Mouse (Mus musculus) liver, adult 2 months (tissue): ENCODE results near the gene 1700028P14Rik. TPM values are rescaled to one million over a fixed set of nuclear protein-coding genes. Genes with fewer than 3 reads are reported as not detected.

Source experiments
- DNase-seq: peaks from one replicate; pipeline ENCODE4 v3.0.0-alpha.2; 2011; ENCODE audit warnings: low read depth, low spot score; ENCODE audit errors: extremely low read depth
- H3K27ac ChIP-seq: fragments of 200-500 bp; replicated peaks from 2 replicates; pipeline ENCODE4 v1.5.1; 2012; ENCODE audit warnings: low read depth, mild to moderate bottlenecking, control low read depth, inconsistent platforms, low read length; ENCODE audit not compliant: insufficient read depth
- H3K27me3 ChIP-seq: fragments of 200-500 bp; 2 replicates; pipeline ENCODE4 v1.6.1; 2012; ENCODE audit warnings: mild to moderate bottlenecking, moderate library complexity, low read length, inconsistent platforms; ENCODE audit not compliant: control insufficient read depth, insufficient read depth
- H3K36me3 ChIP-seq: fragments of 200-500 bp; 2 replicates; pipeline ENCODE4 v1.6.1; 2012; ENCODE audit warnings: low read length, inconsistent platforms; ENCODE audit not compliant: control insufficient read depth, insufficient read depth
- H3K4me1 ChIP-seq: fragments of 200-500 bp; 2 replicates; pipeline ENCODE4 v1.6.1; 2011; ENCODE audit warnings: low read length; ENCODE audit not compliant: control insufficient read depth, insufficient read depth
- H3K4me3 ChIP-seq: fragments of 200-500 bp; 2 replicates; pipeline ENCODE4 v1.5.1; 2011; ENCODE audit warnings: low read depth, mild to moderate bottlenecking, control low read depth, low read length, moderate library complexity; ENCODE audit not compliant: insufficient read depth
- H3K79me2 ChIP-seq: fragments of 200-500 bp; 2 replicates; pipeline ENCODE4 v1.6.1; 2012; ENCODE audit warnings: inconsistent platforms, mild to moderate bottlenecking, low read length, moderate library complexity; ENCODE audit not compliant: control insufficient read depth, insufficient read depth
- H3K9ac ChIP-seq: fragments of 200-500 bp; 2 replicates; pipeline ENCODE4 v1.6.1; 2012; ENCODE audit warnings: low read depth, mild to moderate bottlenecking, control low read depth, inconsistent platforms, low read length
- CTCF ChIP-seq: fragments of 200-500 bp; IDR thresholded peaks from 2 replicates; pipeline ENCODE4 v1.5.1; 2011; ENCODE audit warnings: low read depth, low read length, control low read depth
- POLR2A ChIP-seq: fragments of 200-500 bp; IDR thresholded peaks from 2 replicates; pipeline ENCODE4 v1.6.1; 2011; ENCODE audit warnings: low read length, control low read depth; ENCODE audit not compliant: insufficient read depth; ENCODE audit errors: extremely low read depth
- WGBS: fragments of 180-500 bp; shearing (Covaris S2); methylation state at CpG from one replicate; pipeline ENCODE4 v1.1.7; 2018; 5-methylcytosine and 5-hydroxymethylcytosine counted together
- polyA plus RNA-seq: library from polyadenylated mRNA; depleted of rRNA; stranded (reverse); fragments of >200 nt; gene quantifications from 2 replicates; pipeline ENCODE4 v1.2.3, GENCODE M21; 2012; rRNA removed
- total RNA-seq: library from RNA; depleted of rRNA; stranded (reverse); fragments of >200 nt; gene quantifications from 2 replicates; pipeline ENCODE4 v1.2.3, GENCODE M21; 2014; rRNA removed

1700028P14Rik gene
- not detected in 2 replicates for total RNA-seq
- not detected in 2 replicates for polyA plus RNA-seq

DNA sequence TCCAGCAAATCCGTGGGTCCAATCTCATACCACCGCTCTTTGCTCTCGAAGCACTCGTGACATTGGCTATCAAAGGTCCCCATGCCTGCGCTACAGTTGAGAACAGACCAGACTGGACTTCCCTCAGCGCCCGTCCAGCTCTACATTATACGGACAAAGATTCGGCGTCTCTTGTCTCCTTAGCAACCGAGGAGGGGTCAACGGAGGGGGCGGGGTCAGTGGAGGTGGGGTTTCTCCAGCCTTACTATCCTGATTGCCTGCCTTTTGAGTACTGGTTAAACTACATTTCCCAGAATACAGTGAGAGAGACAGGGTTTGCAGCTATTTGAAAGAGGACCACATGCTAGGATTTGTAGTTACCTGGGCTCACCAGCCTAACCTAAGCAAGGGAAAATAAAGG, at the start of gene 1700028P14Rik:
Gene 1700028P14Rik, minus strand, starts transcription at position 169 of the 400 bp plus-strand sequence.
- Histone ChIP-seq H3K36me3 (no peaks in the 10 kb centered on the region), H3K4me3 (no peak within 1 kb of the TSS), H3K9ac (no peak within 1 kb of the TSS), H3K27me3 (no peaks in the 10 kb centered on the region; the same call in 1 of the 2 replicates), H3K79me2 (no peaks in the 10 kb centered on the region), H3K27ac (no peak within 1 kb of the TSS), H3K4me1 (no peaks in the 10 kb centered on the region)
- WGBS, result 5% methylated on average over 13 of the region's 13 CpGs
- TF ChIP-seq CTCF (no peak), POLR2A (no peak)
- peak; percentile 14 for DNase-seq

DNA sequence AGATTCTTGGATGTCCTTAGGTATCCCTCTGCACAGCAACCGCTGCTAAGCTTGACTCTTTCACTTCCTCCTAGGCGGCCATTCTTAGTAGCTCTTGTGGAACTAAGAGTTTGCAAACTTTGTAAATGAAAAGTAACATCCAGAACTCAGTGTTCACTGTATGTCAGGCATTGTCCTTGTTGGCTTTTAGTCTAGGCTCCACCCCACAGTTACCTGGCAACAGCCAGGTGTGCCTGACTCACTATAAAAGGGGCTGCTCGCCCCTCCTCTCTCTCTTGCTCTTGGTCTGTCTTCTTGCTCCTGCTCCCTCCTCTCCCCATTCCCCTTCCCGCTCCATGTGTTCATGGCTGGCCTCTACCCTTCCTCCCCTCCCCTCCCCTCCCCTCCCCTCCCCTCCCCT, 46.5 kb upstream of the 1700028P14Rik start:
- WGBS, result 95% methylated on average over 4 of the region's 4 CpGs
- H3K4me3 ChIP-seq, result no peak overlapping the region
- H3K27me3 ChIP-seq, result no peaks in the 10 kb centered on the region
- H3K4me1 ChIP-seq, result no peaks in the 10 kb centered on the region
- no peak overlapping the region for H3K9ac ChIP-seq
- DNase-seq, result no peak
- no peak for TF ChIP-seq POLR2A
- no peak for TF ChIP-seq CTCF
- H3K27ac ChIP-seq, result no peak overlapping the region
- peaks cover 17% of the 10 kb centered on the region for H3K36me3 ChIP-seq
- peaks cover 4% of the 10 kb centered on the region; the same call in 1 of the 2 replicates for H3K79me2 ChIP-seq

- Histone ChIP-seq H3K27ac (no peak overlapping the region), H3K79me2 (peaks cover 4% of the 10 kb centered on the region; the same call in 1 of the 2 replicates), H3K9ac (no peak overlapping the region), H3K4me3 (no peak overlapping the region), H3K36me3 (peaks cover 17% of the 10 kb centered on the region), H3K27me3 (no peaks in the 10 kb centered on the region), H3K4me1 (no peaks in the 10 kb centered on the region)
- peak; percentile 8 for DNase-seq
- 69% methylated on average over 7 of the region's 7 CpGs for WGBS
- TF ChIP-seq CTCF (no peak), POLR2A (no peak)
Measured at GRCm38 (mm10) chr19:23698366-23698765, 45.8 kb upstream of the 1700028P14Rik start.

GRCm38 (mm10) chr19:23697861-23698260, 45.2 kb upstream of the 1700028P14Rik start:
- WGBS, result 68% methylated on average over 8 of the region's 8 CpGs
- no peak overlapping the region for H3K27ac ChIP-seq
- no peak for TF ChIP-seq POLR2A
- no peak for TF ChIP-seq CTCF
- H3K36me3 ChIP-seq, result peaks cover 17% of the 10 kb centered on the region
- DNase-seq, result peak; percentile 60
- H3K9ac ChIP-seq, result no peak overlapping the region
- peaks cover 4% of the 10 kb centered on the region; the same call in 1 of the 2 replicates for H3K79me2 ChIP-seq
- no peak overlapping the region for H3K4me3 ChIP-seq
- no peaks in the 10 kb centered on the region for H3K27me3 ChIP-seq
- H3K4me1 ChIP-seq, result no peaks in the 10 kb centered on the region

- TF ChIP-seq POLR2A, result no peak
- no peak for TF ChIP-seq CTCF
- 86% methylated on average over 4 of the region's 4 CpGs for WGBS
- peaks cover 17% of the 10 kb centered on the region for H3K36me3 ChIP-seq
- no peak overlapping the region for H3K9ac ChIP-seq
- H3K79me2 ChIP-seq, result no peaks in the 10 kb centered on the region; the same call in 1 of the 2 replicates
- no peak overlapping the region for H3K4me3 ChIP-seq
- no peaks in the 10 kb centered on the region for H3K27me3 ChIP-seq
- H3K4me1 ChIP-seq, result no peaks in the 10 kb centered on the region
- no peak for DNase-seq
- no peak overlapping the region for H3K27ac ChIP-seq
Measured at GRCm38 (mm10) chr19:23694344-23694743, 41.7 kb upstream of the 1700028P14Rik start.

DNA sequence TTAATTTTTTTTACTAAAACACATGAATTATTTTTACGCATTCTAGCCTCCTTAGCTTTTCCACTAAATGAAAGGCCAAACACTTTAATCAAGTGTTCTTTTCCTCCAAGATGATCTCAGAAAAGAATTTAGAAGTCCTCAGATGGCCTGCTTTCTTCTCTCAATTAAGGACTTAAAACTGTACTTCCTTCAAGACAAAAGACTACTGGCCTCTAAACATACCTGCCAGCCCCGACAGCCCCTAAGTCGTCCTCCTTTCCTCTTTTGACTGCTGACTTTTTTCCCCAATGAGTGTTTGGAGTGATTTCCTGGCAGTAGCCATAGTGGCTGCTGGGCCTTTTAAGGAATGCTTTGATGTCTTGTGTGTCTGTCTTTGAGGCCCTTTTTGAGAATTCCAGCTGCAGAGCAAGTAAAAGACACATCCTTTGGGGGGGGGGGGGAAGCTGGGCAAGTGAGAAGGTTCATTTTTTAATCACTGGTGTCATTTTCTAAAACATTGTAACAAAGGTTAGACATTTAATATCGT, 35.9 kb upstream of the 1700028P14Rik start:
- no peak for DNase-seq
- Histone ChIP-seq H3K4me1 (peaks cover 4% of the 10 kb centered on the region; the same call in 1 of the 2 replicates), H3K36me3 (no peaks in the 10 kb centered on the region), H3K79me2 (no peaks in the 10 kb centered on the region; the same call in 1 of the 2 replicates), H3K9ac (no peak overlapping the region), H3K27ac (no peak overlapping the region), H3K27me3 (no peaks in the 10 kb centered on the region), H3K4me3 (no peak overlapping the region)
- 66% methylated on average over 4 of the region's 4 CpGs for WGBS
- TF ChIP-seq CTCF, result no peak
- no peak for TF ChIP-seq POLR2A
